ENCODE assay signal across 8 mouse cellular contexts in genomic region chr12:4588603-4589002, GRCm38 (mm10). TPM values are rescaled to one million over a fixed set of nuclear protein-coding genes. Genes with fewer than 3 reads are reported as not detected.
DNase-seq lines count a peak whose midpoint lies in the region; TF ChIP-seq lines count a peak whose summit lies in the region.
"Had no signal": no experiment of that assay in that cellular context is flagged by ENCODE, and none has a peak within 500 bp of the region (broad histone marks: within the 10 kb centered on the region; RNA-seq: fewer than 3 reads in every experiment).

No protein-coding gene starts in this region.

- intact Hi-C loops in left cerebral cortex, postnatal 4 days (cut with DNase I): no loop called here
- intact Hi-C loops in left cerebral cortex, postnatal 36 days (cut with DNase I): no loop called here
- intact Hi-C loops in left cerebral cortex, adult 2 months (cut with DNase I): no loop called here

- DNase-seq in left cerebral cortex, postnatal 4 days: peak; percentile 75
- no peak for DNase-seq in left cerebral cortex, postnatal 36 days (ENCODE audit: low spot score in 2 of 2)
- DNase-seq in cerebellum, postnatal 10 days: peak; percentile 79 to 85
- peak; percentile 88 for DNase-seq in kidney, postnatal 10 days
- peak; percentile 30 for DNase-seq in testis, postnatal 14 days (ENCODE audit: low spot score)
- DNase-seq in embryo, embryonic 9.5 days (ENCODE audit: extremely low spot score): no peak
- DNase-seq in left cerebral cortex, adult 2 months (ENCODE audit: extremely low spot score in 1 of 2, low spot score in 2 of 2): no peak

- no peak for TF ChIP-seq CTCF in left cerebral cortex, adult 2 months (IDR thresholded peaks at IDR 0.05)

- no peak overlapping the region for H3K4me3 ChIP-seq in left cerebral cortex, adult 2 months
- H3K4me3 ChIP-seq: heart, embryonic 15.5 days had no signal

- H3K27ac ChIP-seq in left cerebral cortex, adult 2 months: no peak overlapping the region
- H3K27ac ChIP-seq: heart, embryonic 15.5 days had no signal

RNA-seq across cellular contexts. Expression of gene Itsn2, which starts 3.8 kb away (rescaled TPM):
- total RNA-seq in left cerebral cortex, postnatal 4 days (2021): 10 to 100 TPM; 48.7 to 49.5 TPM
- total RNA-seq in left cerebral cortex, postnatal 36 days (2021): 10 to 100 TPM; 62.6 to 73.0 TPM
- total RNA-seq in left cerebral cortex, adult 2 months (2021): 10 to 100 TPM; 69.6 to 73.0 TPM

RNA-seq across cellular contexts. Expression of gene Gm3625, which starts 4.1 kb away (rescaled TPM):
- total RNA-seq in left cerebral cortex, postnatal 4 days (2021): not detected
- total RNA-seq in left cerebral cortex, postnatal 36 days (2021): not detected
- total RNA-seq in left cerebral cortex, adult 2 months (2021): not detected

Comparison
In these comparisons a context has a peak if more than half of its experiments do, and no peak if none do; other contexts are left out.
1. DNase-seq: peak in left cerebral cortex, postnatal 4 days (single experiment), cerebellum, postnatal 10 days (2 of 2), kidney, postnatal 10 days (single experiment) and testis, postnatal 14 days (single experiment); none in left cerebral cortex, postnatal 36 days (0 of 2), embryo, embryonic 9.5 days (single experiment) and left cerebral cortex, adult 2 months (0 of 2).